Mouse (Mus musculus) layer of hippocampus, postnatal 36 days (tissue): ENCODE results near the gene Rpusd2. TPM values are rescaled to one million over a fixed set of nuclear protein-coding genes. Genes with fewer than 3 reads are reported as not detected.
"Not testable (repeated sequence)": the region's sequence is repeated elsewhere in the genome, so short reads cannot be mapped to it uniquely, and the experiment has no call there.

Source experiments
- DNase-seq, 2 experiments: peaks; one replicate each; pipeline ENCODE4 v3.0.0; 2022
- total RNA-seq, 2 experiments: library from RNA; stranded (reverse); gene quantifications; 2 replicates each; pipeline ENCODE4 v1.2.3; 2021

Rpusd2 gene
- total RNA-seq = 1 to 10 TPM; 7.3 to 7.5 TPM

GRCm38 (mm10) chr2:119034656-119035396 lies at the start of gene Rpusd2:
Gene Rpusd2 (plus strand): TSS chr2:119034790.
- peak; percentile 89 to 91 for DNase-seq

- DNase-seq = no peak
These were observed 39.1 kb upstream of the Rpusd2 start for GRCm38 (mm10) chr2:118995490-118995889.

DNA sequence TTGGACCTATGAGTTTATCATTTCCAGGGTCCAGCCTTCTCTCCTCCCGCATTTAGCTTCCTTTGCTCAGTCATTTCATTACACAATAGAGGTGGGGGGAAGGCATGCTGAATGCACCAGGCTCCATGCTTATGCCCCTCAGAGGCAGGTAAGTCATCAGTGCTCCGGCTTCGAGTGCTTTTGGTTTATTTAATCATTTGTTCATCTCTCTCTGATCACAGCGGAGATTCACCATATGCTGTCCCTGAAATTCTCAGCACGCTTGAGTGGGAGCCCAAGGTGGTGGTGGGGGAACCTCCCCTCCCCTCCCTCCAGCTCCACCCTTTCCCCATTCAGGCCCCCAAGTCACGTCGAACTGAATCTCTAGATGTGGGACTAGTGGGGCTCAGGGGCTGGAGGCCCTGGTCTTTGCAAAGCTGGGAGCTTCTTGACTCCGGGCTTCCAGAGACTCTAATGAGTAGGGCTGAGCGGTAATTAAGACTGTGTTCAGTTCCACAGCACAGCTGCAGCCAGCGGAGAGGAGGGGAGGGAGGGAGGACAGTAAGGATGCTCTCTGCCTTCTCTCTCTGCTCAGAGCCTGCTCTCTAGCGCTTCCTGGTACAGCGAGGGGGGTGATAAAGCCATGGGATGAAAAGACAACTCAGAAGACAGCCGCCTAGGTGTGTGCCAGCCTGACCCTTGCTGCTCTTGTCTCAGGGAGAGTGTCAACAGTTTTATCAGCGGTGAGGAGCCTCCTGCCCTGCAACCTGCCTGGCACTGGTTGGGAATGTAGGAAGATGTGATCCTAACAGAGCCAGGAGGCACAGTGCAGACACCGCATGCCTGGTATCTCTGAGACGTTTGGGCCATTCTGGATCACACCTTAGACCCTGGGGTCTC lies 38.4 kb upstream of the Rpusd2 start:
- DNase-seq = no peak

- no peak for DNase-seq
These were observed 37.8 kb upstream of the Rpusd2 start for GRCm38 (mm10) chr2:118996798-118997105.

DNA sequence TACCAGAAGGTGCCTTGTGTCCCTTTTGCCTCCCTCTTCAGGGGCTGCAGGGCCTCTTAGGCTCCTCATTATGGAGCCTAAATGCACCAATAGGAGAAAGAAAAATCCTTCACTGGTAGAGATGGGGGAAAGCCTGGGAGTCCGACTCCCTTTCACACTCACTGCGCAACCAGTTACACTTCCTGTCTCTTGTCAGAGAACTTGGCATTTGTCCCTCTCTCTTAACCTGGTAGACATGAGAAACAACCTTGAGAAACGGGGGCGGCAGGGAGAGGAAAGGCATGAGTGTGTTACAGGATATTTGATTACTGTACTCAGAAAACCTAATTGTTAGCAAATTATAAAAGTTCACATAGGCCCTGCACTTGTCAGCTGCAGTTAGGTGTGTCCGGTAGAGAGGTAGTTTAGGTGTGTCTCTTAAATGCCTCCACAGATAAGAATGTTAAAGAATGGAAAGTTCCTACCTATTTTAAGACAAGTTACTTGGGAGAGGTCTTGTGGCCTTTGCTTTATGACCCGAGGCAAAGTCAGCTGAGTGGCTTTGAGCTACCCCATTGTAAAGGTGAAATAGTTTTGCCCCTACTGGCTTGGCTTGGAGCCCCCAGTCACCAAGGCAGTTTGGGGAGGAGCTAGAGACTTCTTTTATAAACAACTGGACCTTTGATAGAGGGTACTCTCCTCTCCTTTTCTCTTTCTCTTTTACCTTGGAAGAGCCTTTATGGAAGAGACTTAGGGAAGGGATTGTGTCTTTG lies 36.3 kb upstream of the Rpusd2 start:
- no peak for DNase-seq

- DNase-seq = no peak
These were observed 35.5 kb upstream of the Rpusd2 start for GRCm38 (mm10) chr2:118999025-118999639.

DNA sequence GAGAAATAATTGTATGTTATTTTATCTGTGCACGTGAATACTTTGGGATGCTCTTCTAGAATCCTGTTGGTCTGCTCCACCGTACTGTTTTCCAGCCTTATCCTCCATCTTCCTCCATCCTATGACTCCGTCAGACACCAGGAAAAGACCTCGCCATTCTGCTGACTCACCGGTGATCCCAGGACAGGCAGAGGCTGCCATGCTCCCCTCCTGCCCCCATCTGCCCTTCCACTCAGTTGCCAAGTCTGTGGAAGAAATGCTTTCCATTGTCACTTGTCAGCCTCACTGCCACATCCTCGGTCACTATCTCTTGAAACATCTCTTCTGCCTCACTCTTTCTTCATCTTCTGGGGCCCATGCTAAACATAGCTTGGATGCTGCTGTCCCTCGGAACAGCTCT lies 27.7 kb upstream of the Rpusd2 start:
- DNase-seq = no peak

DNA sequence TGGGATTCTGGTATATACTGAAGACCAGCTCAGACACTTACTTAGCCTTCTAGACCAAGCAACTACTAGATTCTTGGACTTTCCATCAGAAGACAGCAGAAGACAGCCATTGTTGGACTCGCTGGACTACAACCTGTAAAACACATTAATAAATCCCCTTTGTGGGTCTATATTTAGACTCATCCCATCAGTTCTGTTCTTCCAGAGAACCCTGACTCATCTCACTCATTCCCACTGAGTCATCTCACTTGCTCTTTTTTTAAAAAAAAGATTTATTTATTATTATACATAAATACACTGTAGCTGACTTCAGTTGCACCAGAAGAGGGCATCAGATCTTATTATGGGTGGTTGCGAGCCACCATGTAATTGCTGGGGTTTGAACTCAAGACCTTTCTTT lies 25.2 kb upstream of the Rpusd2 start:
- no peak for DNase-seq

- no peak for DNase-seq
These were observed 19.6 kb upstream of the Rpusd2 start for GRCm38 (mm10) chr2:119014989-119015388.

- DNase-seq = no peak
These were observed 18.9 kb upstream of the Rpusd2 start for GRCm38 (mm10) chr2:119015604-119016180.

GRCm38 (mm10) chr2:119016312-119016711 lies 18.3 kb upstream of the Rpusd2 start:
- not testable (repeated sequence) for DNase-seq

DNA sequence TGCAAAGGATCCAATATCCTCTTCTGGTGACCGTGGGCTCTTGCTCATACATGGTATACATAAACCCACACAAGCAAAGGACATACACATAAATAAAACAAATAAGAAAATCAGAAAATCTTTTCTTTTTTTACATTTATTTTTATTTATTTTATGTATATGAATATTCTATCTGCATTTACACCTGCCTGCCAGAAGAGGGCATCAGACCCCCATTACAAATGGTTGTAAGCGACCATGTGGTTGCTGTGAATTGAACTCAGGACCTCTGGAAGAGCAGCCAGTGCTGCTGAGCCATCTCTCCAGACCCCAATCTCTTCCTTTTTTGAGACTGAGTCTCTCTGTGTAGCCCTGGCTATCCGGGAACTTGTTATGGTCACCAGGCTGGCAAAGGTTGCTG lies 16.9 kb upstream of the Rpusd2 start:
- no peak for DNase-seq

- no peak for DNase-seq
These were observed 16.0 kb upstream of the Rpusd2 start for GRCm38 (mm10) chr2:119018391-119019122.

DNA sequence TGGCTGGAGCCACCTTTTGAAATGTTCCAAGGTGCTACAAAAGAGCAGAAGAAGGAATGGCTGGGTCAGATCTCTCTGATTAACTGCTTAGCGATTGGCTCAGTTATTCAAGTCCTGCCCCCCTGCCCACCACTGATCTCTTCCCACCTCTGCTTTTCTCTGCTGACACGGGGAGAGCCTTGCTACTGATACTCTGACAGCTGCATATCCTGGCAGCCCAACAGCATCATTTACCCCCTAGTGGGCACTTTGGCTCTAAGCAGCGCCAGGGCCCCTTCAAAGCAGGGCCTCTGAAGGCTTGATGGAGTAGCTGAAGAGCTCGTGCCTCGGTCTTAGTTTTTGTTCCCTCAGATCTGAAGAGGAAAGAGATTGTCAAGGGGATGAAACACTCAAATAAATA lies 15.5 kb upstream of the Rpusd2 start:
- DNase-seq = no peak

DNA sequence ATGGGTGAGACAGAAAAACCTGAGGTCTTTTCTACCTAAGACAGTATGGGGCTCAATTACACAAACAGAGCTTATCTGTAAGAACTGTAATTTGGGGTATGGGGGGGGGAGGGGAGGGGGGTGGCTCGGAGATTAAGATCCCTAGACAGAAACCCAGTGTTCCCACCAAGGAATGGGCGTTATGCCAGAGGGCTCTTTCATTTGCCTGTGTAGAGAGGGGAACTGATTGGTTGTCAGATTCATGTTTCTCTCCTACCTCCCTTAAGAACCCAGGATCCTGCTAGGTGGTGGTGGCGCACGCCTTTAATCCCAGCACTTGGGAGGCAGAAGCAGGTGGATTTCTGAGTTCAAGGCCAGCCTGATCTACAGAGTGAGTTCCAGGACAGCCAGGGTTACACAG lies 15.1 kb upstream of the Rpusd2 start:
- DNase-seq = no peak

DNA sequence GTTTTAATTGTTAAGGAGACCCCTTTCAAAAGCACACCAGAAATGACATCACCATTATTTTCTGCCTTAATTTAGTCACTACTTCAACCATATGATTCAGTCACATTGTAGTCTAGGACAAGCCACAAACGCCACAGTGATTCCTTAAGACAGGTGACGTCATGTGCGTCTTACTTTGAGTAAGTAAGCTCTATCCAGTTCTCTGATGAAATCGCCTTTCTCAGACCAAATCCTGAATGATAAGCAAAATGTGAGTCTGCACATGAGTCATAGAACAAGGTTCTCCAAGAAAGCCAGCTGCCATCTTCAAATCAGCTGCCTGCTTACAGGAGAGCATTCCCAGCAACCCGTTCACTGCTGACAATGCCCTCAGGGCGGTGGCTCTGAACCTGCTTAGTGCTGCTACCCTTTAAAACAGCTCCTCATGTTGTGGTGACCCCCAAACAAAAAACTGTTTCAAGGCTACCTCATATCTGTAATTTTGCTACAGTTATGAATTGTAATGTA lies 11.4 kb upstream of the Rpusd2 start:
- no peak for DNase-seq

GRCm38 (mm10) chr2:119024536-119025238 lies 9.9 kb upstream of the Rpusd2 start:
- no peak for DNase-seq

- DNase-seq = no peak
These were observed 9.4 kb upstream of the Rpusd2 start for GRCm38 (mm10) chr2:119025239-119025616.

DNA sequence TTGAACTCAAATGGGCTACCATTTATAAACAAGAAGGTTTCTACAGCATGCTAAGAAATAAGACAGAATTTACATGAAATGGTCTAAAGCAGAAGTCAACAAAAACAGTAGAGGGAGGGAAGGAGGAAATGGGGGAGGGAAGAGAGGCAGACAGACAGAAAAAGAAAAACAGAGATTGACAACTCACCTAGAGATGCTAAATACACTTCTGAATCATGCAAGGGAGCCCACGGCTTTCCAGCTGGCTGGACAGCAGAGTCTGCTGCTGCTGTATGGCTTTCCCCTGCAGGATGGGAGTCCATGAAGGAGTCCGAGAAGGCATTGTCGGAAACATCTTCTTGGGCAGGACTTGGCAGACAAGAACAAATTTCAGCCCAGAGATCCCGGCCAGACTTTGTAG lies 7.6 kb upstream of the Rpusd2 start:
- DNase-seq = no peak

DNA sequence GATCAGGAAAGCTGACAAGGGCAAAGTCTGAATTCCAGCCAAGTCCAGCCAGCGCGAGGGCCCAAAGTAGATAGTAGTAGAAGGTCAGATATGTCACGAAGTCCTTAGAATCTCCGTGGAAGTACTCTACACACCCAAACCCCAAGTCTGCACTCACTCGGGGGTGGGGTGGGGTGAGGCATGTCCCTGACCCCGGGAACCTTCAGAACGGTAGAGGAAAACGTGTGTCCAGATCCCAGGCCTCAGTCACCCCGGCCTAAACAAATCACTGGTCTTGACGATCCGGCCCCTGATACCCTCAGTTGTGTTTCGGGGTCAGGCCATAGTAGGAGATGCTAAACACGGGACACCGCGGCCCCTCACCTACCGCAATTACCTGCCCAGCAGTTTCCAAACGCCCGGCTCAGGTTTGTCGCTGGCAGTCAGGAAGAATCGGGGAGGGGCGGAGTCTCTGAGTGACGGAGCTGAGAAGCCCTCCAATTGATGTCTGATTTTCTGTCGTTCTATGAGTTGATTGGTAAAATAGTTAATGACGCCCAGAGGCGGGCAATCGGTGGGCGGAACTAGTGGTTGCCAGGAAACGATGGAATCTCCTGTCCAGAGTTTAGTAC lies 5.5 kb upstream of the Rpusd2 start, which contains the start of gene Ccdc32:
Gene Ccdc32, minus strand, starts transcription at position 453 of the 611 bp plus-strand sequence.
- peak; percentile 91 to 92 for DNase-seq
